Mouse (Mus musculus) adrenal gland, adult 8-10 months (tissue): ENCODE measurements around the gene Rab11a. TPM values are rescaled to one million over a fixed set of nuclear protein-coding genes. Genes with fewer than 3 reads are reported as not detected.

Source experiments
- DNase-seq: peaks from one replicate; pipeline ENCODE4 v3.0.0; 2022
- total RNA-seq, 4 experiments: library from RNA; stranded (reverse); gene quantifications; 2 replicates each; pipeline ENCODE4 v1.2.4; 2022

Gene Rab11a
- 100 to 1,000 TPM; 231 to 285 (median 262) TPM for total RNA-seq

DNA sequence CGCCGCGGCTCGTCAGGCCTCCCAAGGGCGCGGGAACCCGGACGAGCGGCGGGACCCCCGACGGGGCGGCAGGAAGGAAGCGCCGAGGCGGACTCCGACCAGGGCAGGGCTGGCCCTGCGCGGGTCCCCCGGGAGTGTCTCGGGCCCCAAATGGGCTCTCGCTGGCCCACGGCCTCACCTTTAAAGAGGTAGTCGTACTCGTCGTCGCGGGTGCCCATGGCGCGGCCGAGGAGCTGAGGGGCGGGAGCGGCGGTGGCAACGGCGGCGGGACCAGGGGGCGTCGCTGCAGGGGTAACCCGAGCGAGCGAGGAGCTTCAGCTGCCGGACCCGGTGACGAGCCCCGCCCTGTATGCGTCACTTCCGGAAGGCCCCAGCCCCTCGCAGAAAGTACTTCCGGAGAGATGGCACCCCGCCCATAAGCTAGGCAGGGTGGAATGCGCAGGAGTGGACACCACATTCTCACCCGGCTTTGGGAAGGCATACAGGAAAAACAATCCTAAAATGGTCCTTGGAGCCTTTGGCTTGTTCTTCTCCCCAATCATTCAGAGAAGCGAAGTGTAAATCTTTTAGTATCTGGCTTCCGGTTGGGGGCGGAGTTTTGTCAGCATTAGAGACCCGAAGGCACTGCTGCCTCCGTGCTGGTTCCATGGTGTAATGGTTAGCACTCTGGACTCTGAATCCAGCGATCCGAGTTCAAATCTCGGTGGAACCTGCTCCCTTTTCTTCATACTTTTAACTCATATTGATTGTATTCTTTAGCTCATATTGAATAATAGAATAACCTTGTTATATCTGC, at the start of gene Rab11a:
Rab11a (minus strand) TSS at position 353 of the 796 bp plus-strand sequence.
- DNase-seq: peak; percentile 93

DNA sequence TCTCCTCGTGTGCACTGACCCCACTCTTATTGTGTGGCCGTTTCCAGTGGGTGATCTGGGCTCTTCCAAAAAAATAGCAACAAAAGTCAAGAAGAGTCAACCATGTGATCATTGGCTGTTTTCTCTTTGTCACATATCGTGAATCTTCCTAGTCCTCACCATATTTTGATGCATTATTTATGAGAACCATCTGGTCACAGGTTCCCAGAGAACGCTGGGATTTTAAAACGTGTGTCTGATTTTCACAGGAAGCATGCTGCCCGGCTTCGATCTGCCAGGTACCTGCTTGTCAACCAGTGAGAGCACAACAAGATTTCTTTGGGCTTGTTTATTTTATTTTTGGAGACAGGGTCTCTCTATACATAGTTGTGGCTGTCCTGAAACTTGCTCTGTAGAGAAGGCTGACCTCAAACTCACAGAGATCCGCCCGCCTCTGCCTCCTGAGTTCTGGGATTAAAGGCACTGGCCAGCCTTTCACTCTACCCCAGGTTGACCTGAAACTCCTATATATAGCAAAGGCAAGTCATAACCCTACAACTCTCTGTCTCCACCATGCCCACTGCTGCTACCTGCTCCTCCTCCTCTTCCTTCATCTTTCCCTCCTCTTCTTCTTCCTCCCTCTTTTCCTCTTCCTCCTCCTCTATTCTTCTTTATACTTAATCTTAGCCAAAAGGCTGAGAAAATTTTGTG, 48.8 kb upstream of the Rab11a start:
- DNase-seq: no peak

DNA sequence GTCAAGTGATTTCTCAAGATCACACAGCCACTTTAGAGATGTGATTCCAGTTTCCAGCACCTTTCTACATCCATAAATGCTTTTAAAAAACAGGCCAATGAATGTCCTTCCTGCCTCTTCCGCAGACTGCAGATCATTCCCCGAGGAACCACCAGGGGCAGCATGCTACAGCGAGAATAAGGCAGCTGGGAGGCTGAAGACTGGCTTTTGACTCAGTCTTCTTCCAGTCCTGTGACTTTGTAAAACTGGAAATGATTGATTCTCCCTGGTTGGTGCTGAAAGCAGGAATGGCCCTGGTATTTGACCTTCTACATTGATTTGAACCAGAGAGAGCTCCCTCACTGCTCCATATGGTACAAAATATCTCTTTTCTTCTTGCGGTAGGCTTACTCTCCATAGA, 47.3 kb upstream of the Rab11a start:
- DNase-seq: peak; percentile 75

DNA sequence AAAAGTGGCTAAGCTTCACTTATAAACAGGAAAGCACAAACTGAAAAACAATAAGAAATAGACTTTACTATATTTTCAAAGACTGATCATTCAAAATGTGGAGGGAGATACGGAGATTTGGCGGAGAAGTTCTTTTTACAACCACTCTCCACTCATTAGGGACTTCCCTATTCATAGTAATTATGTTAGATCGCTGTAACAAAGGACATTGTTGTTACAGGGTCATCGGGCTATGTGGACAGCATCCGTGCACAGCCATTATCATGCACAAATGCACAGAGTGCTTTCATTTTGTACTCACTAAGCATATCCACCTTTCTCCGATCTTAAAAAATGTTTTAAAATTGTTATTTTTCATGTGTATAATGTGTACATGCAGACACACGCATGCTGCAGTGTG, 46.0 kb upstream of the Rab11a start:
- no peak for DNase-seq

DNA sequence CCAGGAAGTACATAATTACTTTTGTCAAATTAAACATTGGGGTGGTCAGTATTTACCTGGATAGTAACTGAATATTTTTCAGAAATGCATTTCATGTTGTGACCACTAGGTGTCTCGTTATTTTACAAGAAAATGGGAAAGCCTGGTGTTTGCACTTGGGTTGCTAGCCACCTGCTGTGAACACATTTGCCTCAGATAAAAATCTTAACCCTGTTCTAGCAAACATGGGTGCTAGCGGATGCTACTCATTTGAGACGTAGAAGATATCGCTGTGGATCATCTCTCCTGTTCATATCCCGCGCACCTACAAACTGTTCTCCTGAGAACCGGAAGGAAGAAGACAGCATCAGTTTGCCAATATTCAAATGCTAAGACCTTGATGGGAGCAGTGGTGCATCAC, 42.1 kb upstream of the Rab11a start:
- DNase-seq: no peak

DNA sequence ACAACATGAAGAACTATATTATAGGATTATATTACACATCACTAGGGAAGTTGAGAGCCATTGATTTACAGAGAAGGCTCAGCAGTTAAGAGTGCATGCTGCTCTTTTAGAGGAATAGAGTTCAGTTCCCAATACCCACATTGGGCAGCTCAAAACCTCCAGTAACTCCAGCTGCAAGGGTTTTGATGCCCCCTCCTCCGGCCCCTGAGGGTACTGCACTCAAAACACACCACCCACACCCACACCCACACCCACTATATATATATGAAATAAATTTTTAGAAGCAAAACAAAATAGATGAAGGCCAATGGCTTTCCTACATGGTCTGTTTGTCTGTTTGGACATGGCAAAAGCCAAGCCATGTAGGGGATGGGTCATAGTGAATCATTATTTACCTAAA, 40.6 kb upstream of the Rab11a start:
- DNase-seq: no peak

DNA sequence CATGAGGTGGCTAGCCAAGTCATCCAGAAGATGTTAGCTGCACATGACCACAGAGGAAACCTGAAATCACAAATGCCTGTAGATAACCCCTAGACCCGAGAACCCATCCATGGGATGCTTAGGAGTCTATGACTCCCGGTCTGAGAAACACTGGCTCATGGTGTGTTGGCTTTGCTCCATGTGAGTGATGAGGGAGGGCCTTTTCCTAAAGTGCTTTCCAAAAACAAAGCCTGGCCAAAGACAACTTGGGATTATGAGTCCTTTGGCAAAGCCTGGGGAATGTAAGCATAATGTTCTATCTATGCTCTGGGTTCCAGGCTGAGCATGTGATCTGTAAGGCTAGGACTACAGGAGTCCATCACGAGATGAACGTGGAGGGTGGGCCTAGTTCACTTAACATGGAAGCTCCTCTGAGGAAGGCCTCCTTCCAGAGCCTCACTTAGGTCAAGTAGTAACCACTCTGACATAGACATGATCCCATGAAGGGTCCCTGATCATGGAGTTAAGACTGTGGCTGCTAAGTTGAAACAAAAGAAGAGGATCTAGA, 40.0 kb upstream of the Rab11a start:
- DNase-seq: no peak

DNA sequence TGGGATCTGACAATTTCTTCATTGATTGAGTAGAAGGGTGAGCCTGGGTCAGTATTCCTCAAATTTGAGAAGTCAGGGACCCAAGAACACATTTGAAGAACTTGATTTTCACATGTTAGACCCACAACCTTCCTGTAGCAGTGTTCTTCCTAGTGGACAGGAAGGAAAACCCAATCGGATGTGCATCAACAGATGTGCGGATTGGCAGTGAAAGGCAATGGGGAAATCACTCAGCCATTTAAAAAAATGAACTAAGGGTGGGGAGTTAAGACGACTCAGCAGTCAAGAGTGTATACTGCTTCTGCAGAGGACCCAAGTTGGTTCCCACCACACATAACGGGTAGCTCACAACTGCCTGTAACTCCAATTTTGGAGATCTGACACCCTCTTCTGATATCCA, 37.9 kb upstream of the Rab11a start:
- no peak for DNase-seq

DNA sequence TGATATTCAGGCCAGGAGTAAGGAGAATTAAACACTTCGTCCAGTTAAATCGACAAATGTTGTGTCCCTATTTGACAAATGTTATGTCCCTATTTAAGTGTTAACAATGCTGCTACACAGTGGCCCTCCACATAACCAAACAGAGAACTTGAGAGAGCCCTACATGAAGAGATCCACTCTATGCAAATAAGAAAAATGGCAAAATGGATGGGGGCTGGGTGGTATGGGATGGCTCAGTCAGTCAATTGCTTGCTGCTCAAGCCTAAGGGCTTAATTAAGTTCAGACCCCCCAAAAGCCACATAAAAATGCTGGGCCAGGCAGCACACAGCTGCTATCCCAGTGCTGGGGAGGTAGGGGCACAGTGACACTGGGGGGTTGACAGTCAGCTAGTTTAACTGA, 37.3 kb upstream of the Rab11a start:
- DNase-seq: no peak

DNA sequence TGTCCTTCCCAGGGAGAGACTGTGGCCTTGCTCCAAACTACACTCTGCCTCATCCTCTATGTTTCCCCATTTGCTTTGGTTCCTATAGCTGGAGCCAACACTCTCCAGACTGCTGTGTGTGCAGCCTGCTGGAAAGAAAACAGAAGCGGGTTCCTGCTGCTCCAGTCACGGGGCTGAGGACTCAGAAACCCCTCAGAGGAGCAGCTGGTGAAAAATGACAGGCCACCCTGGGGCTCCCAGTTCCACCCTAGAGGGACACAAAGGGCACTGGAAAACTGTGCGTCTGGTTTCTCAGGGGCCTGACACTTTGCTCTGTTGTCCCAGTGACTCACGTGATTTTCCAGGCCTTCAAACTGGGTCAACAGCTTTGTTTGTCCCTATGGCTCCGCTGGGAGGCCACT, 36.9 kb upstream of the Rab11a start:
- no peak for DNase-seq

DNA sequence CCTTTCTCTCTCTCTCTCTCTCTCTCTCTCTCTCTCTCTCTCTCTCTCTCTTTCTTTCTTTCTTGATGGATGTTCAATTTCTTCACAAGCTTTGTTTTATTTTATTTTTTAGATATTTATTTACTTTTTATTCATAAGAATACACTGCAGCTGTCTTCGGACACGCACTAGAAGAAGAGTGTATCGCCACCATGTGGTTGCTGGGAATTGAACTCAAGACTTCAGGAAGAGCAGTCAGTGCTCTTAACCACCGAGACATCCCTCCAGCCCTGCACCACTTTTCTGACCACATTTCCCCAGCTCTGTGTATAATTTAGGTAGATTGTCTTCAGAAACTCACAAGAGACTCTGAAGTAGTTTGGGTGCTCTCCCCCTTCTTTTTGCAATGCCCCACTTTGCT, 36.4 kb upstream of the Rab11a start:
- no peak for DNase-seq

DNA sequence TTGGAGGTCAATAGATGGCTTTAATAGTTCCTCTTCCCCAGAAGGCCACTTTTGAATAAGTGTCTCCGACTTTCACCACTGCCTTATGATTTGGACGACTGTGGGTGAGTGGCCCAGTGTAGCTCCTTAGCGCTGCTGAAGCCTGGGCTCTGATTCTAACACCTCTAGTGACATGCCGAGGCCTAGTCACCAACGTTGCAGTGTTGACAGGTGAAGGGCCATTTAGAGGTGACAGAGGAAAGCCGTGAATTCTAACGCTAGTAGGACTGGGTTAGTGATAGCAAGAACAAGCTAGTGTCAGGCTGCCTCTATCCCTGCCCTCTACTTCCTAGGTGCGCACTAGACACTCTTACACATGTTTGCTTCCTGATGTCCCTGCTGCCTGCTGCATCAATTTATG, 35.7 kb upstream of the Rab11a start:
- no peak for DNase-seq

DNA sequence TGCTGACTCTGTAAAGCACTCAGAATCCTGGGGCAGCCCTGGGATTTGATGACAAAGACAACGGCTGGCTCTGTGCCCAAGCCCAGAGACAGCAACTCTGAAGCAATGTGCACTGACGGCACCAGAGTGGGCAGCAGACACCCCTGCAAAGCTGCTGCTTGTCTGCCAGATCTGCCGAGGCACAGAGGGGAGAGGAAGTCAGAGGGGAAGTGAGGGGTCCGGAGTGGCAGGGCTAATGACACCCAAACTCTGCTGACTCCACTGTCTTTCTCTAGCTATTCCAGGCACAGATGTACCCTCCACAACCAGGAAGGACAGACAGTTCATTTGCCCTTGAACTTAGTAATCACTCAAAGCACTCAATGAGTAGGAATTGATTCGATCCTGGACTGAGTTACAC, 33.7 kb upstream of the Rab11a start:
- DNase-seq: peak; percentile 34

DNA sequence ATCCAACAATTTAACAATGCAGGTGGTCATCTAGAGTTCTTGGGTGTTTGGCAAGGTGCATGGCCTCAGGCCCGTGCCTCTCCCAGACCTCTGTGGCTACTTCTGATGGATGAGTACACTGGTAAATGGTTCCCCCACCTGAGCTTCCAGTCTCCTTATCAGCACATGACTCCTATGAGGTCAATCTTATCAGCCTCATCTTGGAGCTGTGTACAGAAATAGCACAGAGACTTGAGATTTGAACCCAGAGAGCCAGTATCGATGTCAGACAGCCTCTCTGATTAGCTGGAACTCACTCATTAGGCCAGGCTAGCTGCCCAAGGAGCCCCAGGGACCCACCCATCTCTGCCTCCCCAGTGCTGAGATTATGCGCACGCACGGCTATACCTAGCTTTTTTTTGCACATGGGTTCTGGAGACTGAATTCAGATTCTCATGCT, 32.9 kb upstream of the Rab11a start:
- no peak for DNase-seq

DNA sequence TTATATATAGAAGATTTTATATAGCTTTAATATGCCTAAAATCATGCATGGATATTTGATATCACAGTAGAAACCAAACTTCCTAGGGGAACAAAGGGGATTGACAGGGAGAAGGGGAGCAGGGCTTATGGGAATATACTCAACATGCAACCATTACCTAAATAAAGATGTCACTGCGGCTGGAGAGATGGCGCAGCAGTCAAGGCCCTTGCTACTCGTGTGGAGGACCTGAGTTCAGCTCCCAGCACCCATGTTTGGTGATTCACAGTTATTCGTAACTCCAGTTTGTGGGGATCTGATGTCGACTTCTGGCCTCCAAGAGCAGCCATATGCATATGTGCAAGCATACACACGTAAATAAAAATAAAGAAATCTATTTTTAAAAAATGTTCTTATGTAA, 32.4 kb upstream of the Rab11a start:
- DNase-seq: no peak

DNA sequence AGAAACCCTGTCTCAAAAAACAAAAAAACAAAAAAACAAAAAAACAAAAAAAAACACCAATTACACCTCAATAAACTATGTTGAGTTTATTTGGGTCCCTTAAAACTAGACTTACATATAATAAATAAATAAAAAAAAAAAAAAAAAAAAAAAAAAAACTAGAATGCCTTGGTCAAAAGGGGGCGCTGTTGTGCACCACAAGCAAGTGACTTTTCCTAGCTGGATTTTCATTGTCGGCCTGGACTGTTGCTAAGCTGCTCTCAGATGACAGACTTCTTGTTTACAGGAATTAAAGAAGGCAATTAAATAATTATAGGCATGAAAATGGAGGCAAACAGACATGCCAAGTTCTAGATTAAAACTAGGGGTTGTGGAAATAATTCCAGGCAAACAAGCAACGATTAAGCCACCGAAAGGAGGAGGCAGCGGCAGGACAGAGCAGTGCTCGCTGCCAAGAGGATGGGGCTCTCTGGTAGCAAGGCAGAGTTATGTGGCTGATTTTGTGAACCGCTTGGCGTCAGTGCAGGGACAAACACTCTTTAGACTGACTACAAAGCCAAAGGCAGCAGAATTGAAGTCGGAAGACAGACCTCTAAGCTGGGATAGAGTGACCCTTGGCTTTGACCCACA, 31.6 kb upstream of the Rab11a start:
- no peak for DNase-seq

DNA sequence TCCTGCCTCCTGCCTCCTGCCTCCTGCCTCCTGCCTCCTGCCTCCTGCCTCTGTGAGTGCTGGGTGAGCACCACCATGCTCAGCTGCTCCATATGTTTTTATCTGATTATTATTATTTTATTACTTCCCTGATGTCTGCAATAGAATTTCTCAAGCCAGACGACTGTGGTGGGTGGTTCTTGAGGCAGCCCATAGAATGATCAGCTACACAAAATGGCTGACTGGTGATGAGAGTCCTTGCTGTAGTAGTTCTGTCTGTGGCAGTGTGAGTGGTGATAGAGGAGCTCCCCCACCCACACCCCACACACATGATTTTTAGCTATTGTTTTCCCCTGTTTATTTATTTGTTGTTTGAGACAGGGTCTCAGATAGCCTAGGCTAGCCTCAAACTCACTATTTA, 30.2 kb upstream of the Rab11a start:
- DNase-seq: no peak

DNA sequence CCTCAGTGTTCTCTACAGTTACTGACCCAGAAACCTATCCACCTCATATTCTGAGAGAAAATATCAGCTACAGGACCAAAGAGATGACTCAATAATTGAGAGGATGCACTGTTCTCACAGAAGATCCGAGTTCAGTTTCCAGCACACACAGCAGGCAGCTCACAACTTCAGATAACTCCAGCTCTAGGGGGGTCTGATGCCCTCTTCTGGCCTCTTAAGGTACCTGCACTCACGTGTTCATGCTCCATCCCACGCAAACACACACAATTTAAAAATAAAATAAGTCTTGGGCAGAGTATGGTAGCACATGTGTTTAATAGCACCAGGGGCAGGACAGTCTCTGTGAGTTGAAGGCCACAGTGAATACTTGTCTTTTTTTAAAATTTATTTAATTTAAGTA, 28.6 kb upstream of the Rab11a start:
- DNase-seq: no peak

DNA sequence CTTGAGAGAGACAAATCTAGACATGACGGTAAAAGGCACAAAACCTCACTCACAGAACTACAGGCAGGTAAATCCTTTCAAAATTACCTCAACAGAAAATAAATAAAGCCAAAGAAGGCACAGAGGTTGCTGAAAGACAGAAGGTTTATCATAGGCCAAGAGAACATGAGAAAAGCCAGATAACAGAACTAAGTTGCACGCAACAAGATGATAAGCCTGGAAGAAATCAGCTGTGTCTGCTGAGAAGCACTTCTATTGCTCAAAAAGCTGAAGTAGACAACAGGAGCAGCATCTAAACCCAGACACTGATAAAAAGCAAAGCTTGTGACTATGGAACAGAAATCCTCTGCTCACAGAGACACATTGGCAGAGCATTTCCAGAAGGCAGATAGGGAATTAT, 27.3 kb upstream of the Rab11a start:
- DNase-seq: no peak

DNA sequence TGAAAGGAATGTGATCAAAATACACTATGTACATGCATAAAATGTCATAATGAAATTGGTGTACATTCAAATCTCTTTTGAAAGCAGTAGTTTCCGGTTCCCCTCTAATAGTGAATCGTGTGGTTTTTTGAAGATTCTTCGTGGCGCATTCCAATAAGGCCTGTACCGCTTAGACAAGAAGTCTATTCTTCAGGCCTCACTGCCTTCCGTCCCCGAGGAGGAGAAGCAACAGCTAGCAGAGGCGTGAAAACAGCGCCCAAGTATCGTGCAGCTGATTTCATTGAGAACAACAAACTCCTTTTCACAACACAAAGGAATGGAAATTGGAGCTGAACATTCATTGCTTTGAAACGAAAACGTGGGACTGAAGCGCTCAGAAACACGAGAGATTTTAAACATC, 20.5 kb upstream of the Rab11a start:
- DNase-seq: no peak

DNA sequence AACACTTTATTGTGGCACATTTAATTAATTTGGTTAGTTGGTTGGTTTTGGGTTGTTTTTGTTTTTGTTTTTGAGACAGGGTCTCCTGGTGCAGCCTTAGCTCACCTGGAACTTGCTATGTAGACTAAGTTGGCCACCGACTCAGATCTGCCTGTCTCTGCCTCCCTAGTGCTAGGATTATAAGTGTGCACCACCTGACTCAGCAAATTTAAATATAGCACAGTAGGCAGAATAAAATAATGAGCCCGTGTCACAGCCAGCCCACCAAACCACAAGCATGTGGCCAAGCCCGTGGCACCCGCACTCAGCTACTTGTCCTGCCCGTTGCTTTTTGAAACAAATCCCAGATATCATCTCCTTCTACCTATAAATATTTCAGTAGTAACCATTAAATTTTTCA, 15.0 kb upstream of the Rab11a start:
- no peak for DNase-seq

DNA sequence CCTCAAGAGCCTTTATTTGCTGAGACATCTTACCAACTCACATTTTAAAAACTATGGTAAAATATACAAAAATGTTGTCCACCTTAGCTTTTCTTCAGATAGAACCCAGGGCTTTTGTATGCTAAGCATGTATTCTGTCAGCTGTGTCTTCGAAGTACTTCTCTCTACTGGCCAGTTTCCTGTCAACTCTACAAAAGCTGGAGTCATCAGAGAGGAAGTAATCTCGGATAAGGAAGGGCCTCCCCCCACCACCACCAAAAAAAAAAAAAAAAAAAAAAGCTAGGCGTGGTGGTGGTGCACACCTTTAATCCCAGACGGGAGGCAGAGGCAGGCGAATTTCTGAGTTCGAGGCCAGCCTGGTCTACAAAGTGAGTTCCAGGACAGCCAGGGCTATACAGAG, 11.8 kb upstream of the Rab11a start:
- DNase-seq: no peak

DNA sequence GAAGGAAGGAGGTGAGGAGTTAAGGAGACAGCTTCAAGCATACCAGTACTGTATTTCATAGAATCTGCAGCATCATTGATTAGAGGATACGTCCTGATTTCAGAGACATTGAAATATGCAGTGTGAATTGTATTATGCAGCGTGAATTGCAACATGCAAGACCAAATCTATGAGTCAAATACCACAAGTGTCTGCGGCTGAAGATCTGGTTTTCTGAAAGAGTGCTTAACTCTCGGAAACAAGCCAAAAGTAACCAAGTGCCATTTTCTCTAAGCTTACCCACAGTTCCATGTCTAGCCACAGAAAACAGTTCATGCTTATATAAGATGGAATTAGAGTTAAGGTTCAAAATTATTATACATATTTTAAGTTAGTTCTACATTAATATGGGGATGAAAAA, 10.2 kb upstream of the Rab11a start:
- DNase-seq: no peak

DNA sequence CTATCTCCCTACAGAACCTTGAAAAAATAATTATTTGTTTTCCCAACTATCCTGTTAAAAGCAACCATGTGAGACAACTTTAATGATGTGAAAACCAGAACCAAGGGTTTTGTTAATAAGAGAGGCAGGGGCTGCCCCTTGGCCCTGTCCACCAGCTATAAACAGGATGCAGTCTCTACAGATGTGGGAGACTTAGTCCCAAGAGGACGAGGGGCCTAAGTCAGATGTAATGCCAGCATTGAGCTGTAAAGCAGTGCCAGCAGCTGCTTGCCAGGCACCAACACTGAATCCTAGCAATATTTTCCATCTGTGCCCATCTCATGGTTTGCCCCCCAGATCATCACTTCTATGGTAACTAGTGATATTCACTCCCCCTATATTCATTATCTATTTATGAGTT, 4.9 kb upstream of the Rab11a start:
- DNase-seq: no peak
